Mouse (Mus musculus): ENCODE measurements around the gene Shisa4.

- TF ChIP-seq CTCF (IDR thresholded peaks at IDR 0.05; ENCODE audit: low read depth, low read length) = no peak
- no peak for TF ChIP-seq POLR2A (IDR thresholded peaks at IDR 0.05; ENCODE audit: extremely low read depth, insufficient read depth, low read length)
These were observed at the start of gene Shisa4 for GRCm38 (mm10) chr1:135374868-135375581.
